Mouse (Mus musculus): Measurements from ENCODE around the gene Lcn9.
"Not testable (repeated sequence)": the region's sequence is repeated elsewhere in the genome, so short reads cannot be mapped to it uniquely, and the experiment has no call there.

Gene Lcn9

DNA sequence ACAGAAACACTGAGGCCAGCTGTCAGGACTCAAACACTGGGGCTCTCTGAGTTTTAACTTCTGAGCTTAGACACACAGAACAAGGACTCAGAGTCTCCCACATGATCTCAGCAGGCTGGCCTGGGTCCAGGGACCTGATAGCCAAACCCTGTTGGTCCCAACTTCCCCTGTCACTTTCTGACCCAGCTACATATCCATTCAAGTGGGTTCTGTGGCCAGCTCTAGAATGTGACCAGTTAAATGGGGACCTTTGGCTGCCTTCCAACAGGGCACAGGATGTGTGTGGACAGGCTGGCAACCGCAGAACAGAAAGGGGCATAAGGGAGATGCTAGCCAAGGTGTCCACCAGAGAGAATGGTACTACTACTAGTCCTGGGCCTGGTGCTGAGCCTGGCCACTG lies at the start of gene Lcn9:
Lcn9 (plus strand) TSS at position 348 of the 400 bp plus-strand sequence.
- no peak for DNase-seq (ENCODE audit: low spot score)

DNA sequence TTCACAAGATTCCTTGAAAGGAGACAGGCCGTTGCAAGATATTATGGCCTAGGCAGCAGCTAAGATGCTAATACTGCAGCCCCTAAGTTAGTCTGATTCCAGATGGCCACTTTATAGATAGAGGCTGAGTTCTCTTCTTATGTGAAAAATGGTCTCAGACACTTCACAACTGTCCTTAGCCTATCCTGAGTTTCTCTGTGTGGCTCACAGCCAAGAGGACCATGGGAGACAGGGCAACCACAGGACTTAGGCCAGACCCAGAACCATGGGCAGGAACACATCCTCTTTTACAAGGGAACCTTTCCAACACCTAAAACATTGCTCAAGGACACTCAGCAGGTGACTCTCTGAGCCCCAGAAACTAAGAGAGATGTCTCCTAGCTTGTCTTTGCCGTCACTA lies 49.4 kb upstream of the Lcn9 start:
- DNase-seq (ENCODE audit: low spot score) = no peak

GRCm38 (mm10) chr2:25774640-25775039 lies 48.3 kb upstream of the Lcn9 start:
- DNase-seq (ENCODE audit: low spot score) = no peak

- DNase-seq (ENCODE audit: low spot score) = no peak
These were observed 47.0 kb upstream of the Lcn9 start for GRCm38 (mm10) chr2:25775991-25776390.

- DNase-seq (ENCODE audit: low spot score) = no peak
These were observed 46.2 kb upstream of the Lcn9 start, which contains the start of gene Lcn11 for GRCm38 (mm10) chr2:25776717-25777116. TSS of gene Lcn11 (plus strand) at chr2:25777017.

- no peak for DNase-seq (ENCODE audit: low spot score)
These were observed 43.9 kb upstream of the Lcn9 start for GRCm38 (mm10) chr2:25779076-25779475.

GRCm38 (mm10) chr2:25780921-25781320 lies 42.0 kb upstream of the Lcn9 start:
- DNase-seq (ENCODE audit: low spot score) = no peak

- DNase-seq (ENCODE audit: low spot score) = no peak
These were observed 41.0 kb upstream of the Lcn9 start, which contains the start of gene Gm13539 for GRCm38 (mm10) chr2:25781957-25782356. TSS of gene Gm13539 (plus strand) at chr2:25782257.

DNA sequence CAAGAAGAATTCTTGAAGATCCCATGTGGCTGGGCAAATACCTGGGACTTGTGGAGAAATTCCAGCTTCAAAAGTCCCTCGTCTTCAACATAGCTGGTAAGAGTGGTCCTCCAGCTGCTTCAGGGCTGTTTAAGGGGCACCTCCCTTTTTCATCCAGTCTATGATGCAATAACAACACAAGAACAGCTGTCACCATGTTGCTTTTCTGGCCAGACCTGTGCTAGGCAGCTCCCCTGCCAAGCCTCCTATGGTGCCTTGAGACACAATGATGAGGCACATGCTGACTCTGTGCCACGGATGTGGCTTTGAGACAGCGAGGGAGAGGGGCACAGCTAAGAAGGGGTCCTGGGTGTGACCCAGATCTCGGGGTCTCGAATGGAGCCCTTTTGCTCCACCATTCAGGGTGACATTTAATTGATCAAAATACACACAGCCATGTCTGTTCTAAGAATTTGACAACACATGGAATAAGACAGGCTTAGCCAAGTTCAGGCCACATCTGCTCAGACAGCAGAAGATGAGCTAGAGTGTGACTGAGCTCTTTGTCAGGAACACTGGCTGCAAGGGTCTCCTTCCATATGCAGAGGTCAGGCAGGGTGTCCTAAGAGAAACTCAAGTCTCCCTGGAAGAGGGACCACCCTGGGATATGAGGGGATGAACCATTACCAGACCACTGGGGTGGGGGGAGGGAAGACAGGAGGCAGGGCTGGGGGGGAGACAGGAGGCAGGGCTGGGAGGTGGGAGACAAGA lies 37.2 kb upstream of the Lcn9 start:
- no peak for DNase-seq (ENCODE audit: low spot score)

DNA sequence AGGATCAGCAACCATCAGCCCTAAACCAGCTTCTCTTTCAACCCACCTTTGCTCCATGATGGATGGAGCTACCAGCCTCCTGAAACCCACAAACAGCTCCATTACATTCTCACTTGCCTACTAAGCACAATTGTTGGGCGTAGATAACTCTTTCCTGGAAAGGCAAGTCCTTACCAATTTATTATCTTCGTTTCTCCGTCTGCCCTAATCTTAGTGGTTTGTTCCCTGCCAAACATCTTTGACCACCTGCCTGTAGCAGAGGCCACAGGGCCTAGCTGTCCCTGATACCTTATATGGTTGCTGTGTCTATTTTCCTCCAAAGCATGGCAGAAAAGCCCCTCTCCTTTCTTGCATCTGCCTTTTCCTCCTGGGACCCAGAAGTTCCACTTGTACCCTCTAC lies 33.9 kb upstream of the Lcn9 start:
- no peak for DNase-seq (ENCODE audit: low spot score)

GRCm38 (mm10) chr2:25797635-25798034 lies 25.3 kb upstream of the Lcn9 start:
- DNase-seq (ENCODE audit: low spot score) = no peak

GRCm38 (mm10) chr2:25798065-25798464 lies 24.9 kb upstream of the Lcn9 start:
- no peak for DNase-seq (ENCODE audit: low spot score)

DNA sequence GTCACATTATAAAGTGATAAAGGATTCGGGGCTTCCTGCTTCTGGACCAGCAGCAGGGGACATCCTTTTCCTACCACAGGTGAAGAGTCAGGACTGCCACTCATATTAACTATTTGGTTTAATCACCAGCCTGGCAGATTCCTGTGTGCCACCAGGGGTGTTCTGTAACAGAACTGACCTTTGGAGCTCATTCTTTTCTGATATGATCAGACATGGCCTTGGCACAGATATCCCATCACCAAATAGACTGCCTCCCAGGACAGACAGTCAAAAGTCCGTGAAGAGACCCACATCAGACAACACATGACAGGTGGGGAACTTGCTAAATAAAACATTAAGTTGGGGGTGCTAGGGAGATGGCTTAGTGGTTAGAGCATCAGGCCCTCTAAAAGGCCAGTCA lies 11.2 kb upstream of the Lcn9 start:
- no peak for DNase-seq (ENCODE audit: low spot score)

- DNase-seq (ENCODE audit: low spot score) = no peak
These were observed 9.6 kb upstream of the Lcn9 start for GRCm38 (mm10) chr2:25813364-25813763.

DNA sequence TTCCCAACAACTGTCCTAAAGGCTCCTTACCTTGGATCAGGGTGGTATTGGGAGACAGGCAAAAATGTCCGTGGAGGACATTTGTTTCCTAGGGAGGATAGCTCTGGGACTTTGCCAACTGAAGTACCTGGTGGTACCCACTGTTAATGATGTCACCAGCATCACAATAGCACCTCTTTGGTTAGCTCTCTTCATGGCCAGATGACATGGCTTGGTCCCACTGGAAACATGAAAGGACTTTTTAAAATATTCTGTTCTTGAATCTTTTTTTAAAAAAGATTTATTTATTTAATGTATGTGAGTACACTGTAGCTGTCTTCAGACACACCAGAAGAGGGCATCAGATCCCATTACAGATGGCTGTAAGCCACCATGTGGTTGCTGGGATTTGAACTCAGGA lies 7.2 kb upstream of the Lcn9 start, which contains the start of gene Glt6d1:
Glt6d1 (minus strand) TSS at position 101 of the 400 bp plus-strand sequence.
- not testable (repeated sequence) for DNase-seq (ENCODE audit: low spot score)

DNA sequence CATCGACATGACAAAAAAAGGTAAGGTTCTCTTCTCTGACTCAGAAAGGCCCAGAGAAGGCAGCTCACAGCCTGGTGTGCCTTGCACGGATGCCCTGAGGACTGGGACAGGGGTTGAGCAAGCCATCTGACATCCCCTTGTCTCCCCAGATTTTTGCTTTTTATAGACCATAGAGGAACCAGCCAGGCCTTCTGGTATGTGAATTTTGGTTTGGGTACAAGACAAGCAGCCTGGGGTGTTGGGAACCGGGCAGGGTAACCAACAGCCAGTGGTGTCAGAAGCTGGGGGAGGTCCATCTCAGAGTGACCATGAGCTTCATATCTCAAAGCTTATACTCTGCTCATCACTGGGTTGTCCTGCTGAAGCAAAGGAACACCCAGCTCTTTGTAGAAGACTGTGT lies 1.8 kb downstream of the Lcn9 start:
- no peak for DNase-seq (ENCODE audit: low spot score)

GRCm38 (mm10) chr2:25828344-25828947 lies 5.5 kb downstream of the Lcn9 start:
- no peak for DNase-seq (ENCODE audit: low spot score)

GRCm38 (mm10) chr2:25830786-25831185 lies 7.8 kb downstream of the Lcn9 start:
- DNase-seq (ENCODE audit: low spot score) = no peak

- no peak for DNase-seq (ENCODE audit: low spot score)
These were observed 13.3 kb downstream of the Lcn9 start for GRCm38 (mm10) chr2:25836291-25836690.

GRCm38 (mm10) chr2:25842161-25842560 lies 19.2 kb downstream of the Lcn9 start:
- no peak for DNase-seq (ENCODE audit: low spot score)

GRCm38 (mm10) chr2:25842758-25843157 lies 19.8 kb downstream of the Lcn9 start:
- no peak for DNase-seq (ENCODE audit: low spot score)

- DNase-seq (ENCODE audit: low spot score) = no peak
These were observed 21.1 kb downstream of the Lcn9 start for GRCm38 (mm10) chr2:25844097-25844496.

DNA sequence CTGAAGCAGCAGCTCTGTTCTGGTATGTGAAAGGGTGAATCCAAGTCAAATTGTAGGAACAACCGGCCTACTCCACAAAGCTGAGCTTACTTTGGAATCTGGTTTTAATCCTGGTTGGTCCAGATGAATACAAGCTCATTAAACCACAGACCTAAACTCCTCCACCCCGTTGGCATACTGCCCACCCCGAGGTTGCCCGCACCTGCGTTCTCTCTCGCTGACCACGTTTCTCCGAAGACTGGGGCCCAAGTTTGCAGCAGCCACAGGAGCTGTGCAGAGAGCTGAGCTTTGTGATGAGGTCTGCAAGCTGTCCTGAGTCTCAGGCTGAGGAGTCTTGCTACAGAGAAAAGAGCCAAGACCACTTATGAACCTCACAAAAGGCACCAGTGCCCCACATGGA lies 23.6 kb downstream of the Lcn9 start:
- no peak for DNase-seq (ENCODE audit: low spot score)

- DNase-seq (ENCODE audit: low spot score) = no peak
These were observed 24.3 kb downstream of the Lcn9 start, which contains the start of gene Sohlh1 for GRCm38 (mm10) chr2:25847226-25847625. TSS of gene Sohlh1 (minus strand) at chr2:25847248.
